Mouse (Mus musculus) C2C12 (cell line): ENCODE measurements around the gene Glt8d2. TPM values are rescaled to one million over a fixed set of nuclear protein-coding genes. Genes with fewer than 3 reads are reported as not detected.

ENCODE experiments used
- H3K27me3 ChIP-seq: one replicate; pipeline ENCODE4 v1.6.1; 2011; ENCODE audit not compliant: control insufficient read depth, insufficient read depth, insufficient read length
- H3K36me3 ChIP-seq: one replicate; pipeline ENCODE4 v1.6.1; 2011; ENCODE audit not compliant: control insufficient read depth, insufficient read depth
- H3K4me3 ChIP-seq: one replicate; pipeline ENCODE4 v1.5.1; 2011; ENCODE audit warnings: mild to moderate bottlenecking, control low read depth; ENCODE audit not compliant: poor library complexity, insufficient read depth, severe bottlenecking
- H3K79me2 ChIP-seq: one replicate; pipeline ENCODE4 v1.6.1; 2011; ENCODE audit not compliant: control insufficient read depth, insufficient read depth
- H3K79me3 ChIP-seq: one replicate; pipeline ENCODE4 v1.6.1; 2011; ENCODE audit warnings: low read depth, control low read depth
- H3ac ChIP-seq: one replicate; pipeline ENCODE3; 2011; ENCODE audit warnings: low read depth; ENCODE audit not compliant: control insufficient read depth, insufficient read length
- CEBPB ChIP-seq: IDR thresholded peaks from one replicate; pipeline ENCODE4 v1.6.1; 2011; ENCODE audit warnings: low read depth, mild to moderate bottlenecking, control low read depth, moderate library complexity
- CTCF ChIP-seq: IDR thresholded peaks from one replicate; pipeline ENCODE4 v1.5.1; 2011; ENCODE audit not compliant: control insufficient read depth, insufficient read depth, insufficient read length
- FOSL1 ChIP-seq: IDR thresholded peaks from one replicate; pipeline ENCODE4 v1.8.0; 2011; ENCODE audit warnings: mild to moderate bottlenecking, low read length; ENCODE audit not compliant: poor library complexity, insufficient read depth, severe bottlenecking
- MAX ChIP-seq: IDR thresholded peaks from one replicate; pipeline ENCODE4 v1.6.1; 2011; ENCODE audit warnings: mild to moderate bottlenecking, control low read depth
- MYOD1 ChIP-seq: IDR thresholded peaks from one replicate; pipeline ENCODE4 v1.6.1; 2011; ENCODE audit warnings: low read depth; ENCODE audit not compliant: control insufficient read depth, insufficient read length
- MYOG ChIP-seq: IDR thresholded peaks from one replicate; pipeline ENCODE4 v1.6.1; 2011; ENCODE audit not compliant: control insufficient read depth, insufficient read length; ENCODE audit errors: extremely low read depth
- USF1 ChIP-seq: IDR thresholded peaks from one replicate; pipeline ENCODE4 v1.6.1; 2011; ENCODE audit warnings: low read depth, mild to moderate bottlenecking, control low read depth, moderate library complexity
- long read RNA-seq, 2 experiments: library from polyadenylated mRNA; unstranded; transcript quantifications; one replicate each; pipeline ENCODE4 v2.0.0; 2019 to 2020
- polyA plus RNA-seq: library from polyadenylated mRNA; unstranded; fragments of >200 nt; fragmentation: generic; extraction: Trizol; gene quantifications from one replicate; pipeline ENCODE4 v1.2.1, GENCODE M21; 2012; ENCODE audit warnings: missing spikeins

Gene Glt8d2
- 2.0 TPM for polyA plus RNA-seq
- long read RNA-seq, experiment 1, transcript Glt8d2-201 (10 exons, 2,153 nt) = major isoform, 10 of 12 reads
- long read RNA-seq, experiment 1, partial matches to known transcripts = 1 of 12 reads
- long read RNA-seq, experiment 1, other reads (novel, unspliced or antisense) = 1 of 12 reads
- long read RNA-seq, experiment 2, transcript Glt8d2-201 (10 exons, 2,153 nt) = major isoform, 12 of 16 reads
- long read RNA-seq, experiment 2, partial matches to known transcripts = 2 of 16 reads
- long read RNA-seq, experiment 2, other reads (novel, unspliced or antisense) = 2 of 16 reads

DNA sequence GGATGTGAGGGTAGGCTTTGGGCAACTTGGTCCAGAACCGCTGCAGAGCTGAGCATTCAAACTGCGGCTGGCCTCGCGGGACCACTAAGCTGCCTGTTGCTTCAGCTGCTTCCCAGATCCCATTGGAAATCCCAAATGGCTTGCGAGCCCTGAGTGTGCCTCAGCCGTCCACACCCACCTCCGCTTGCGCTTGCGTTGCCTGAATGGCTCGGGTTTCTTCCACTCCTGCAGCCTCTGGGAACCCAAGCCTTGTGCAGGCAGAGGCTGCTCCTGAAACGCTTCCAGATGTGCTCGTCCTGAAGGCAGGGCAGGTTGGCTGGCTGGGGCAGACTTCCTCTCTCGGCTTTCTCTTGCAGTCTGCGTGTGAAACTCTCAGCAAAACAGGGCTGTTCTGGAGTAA is at the start of gene Glt8d2:
Gene Glt8d2 (minus strand): TSS at position 157 of the 400 bp plus-strand sequence.
- Histone ChIP-seq H3K27me3 (no peaks in the 10 kb centered on the region), H3ac (peak within 1 kb of the TSS; percentile 8), H3K79me2 (no peaks in the 10 kb centered on the region), H3K36me3 (no peaks in the 10 kb centered on the region), H3K79me3 (no peaks in the 10 kb centered on the region), H3K4me3 (peak within 1 kb of the TSS; percentile 21)
- no peak for TF ChIP-seq MYOG
- TF ChIP-seq USF1 = no peak
- no peak for TF ChIP-seq CEBPB
- peak; percentile 74 for TF ChIP-seq MAX
- TF ChIP-seq MYOD1 = peak; percentile 98
- no peak for TF ChIP-seq CTCF
- TF ChIP-seq FOSL1 = no peak

GRCm38 (mm10) chr10:82699296-82699941 is 9.0 kb upstream of the Glt8d2 start:
- Histone ChIP-seq H3K4me3 (peak overlapping the region; percentile 93), H3K36me3 (peaks cover 30% of the 10 kb centered on the region), H3K79me3 (peaks cover 12% of the 10 kb centered on the region), H3ac (peak overlapping the region; percentile 79), H3K27me3 (no peaks in the 10 kb centered on the region), H3K79me2 (peaks cover 24% of the 10 kb centered on the region)
- TF ChIP-seq FOSL1 = no peak
- TF ChIP-seq MYOD1 = no peak
- no peak for TF ChIP-seq MYOG
- TF ChIP-seq CEBPB = no peak
- TF ChIP-seq USF1 = no peak
- no peak for TF ChIP-seq MAX
- TF ChIP-seq CTCF = no peak

DNA sequence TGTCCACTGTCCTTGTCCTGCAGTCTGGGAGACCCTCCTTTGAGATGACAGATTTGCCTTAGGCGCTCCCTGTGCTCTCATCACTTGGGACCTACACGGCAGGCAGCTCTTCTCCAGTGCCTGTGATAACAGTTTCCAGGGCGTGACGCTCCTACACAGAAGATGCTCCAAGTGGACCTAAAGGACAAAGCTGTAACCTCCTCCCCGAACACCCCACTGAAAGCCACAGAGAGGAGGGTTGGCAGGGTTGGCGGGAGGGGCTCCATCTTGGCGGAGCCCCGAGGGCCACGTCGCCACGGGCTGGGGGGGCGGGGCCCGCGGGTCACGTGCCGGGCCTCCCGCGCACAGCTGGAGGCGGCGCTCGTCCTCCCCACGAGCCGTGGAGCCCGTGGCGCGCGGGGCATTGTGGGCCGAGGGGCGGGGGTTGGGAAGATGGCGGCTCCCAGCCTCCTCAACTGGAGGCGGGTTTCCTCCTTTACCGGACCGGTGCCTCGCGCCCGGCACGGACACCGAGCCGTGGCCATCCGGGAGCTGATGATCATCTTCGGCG is 8.3 kb upstream of the Glt8d2 start:
- Histone ChIP-seq H3K36me3 (peaks cover 23% of the 10 kb centered on the region), H3K79me2 (peaks cover 24% of the 10 kb centered on the region), H3K4me3 (peak overlapping the region; percentile 93), H3K79me3 (peaks cover 12% of the 10 kb centered on the region), H3ac (peak overlapping the region; percentile 79), H3K27me3 (no peaks in the 10 kb centered on the region)
- TF ChIP-seq FOSL1 (no peak), USF1 (peak; percentile 86), CEBPB (no peak), MAX (peak; percentile 79), CTCF (no peak), MYOG (no peak)

GRCm38 (mm10) chr10:82697305-82697898 is 7.0 kb upstream of the Glt8d2 start:
- TF ChIP-seq MYOD1 (no peak), MAX (no peak)
- Histone ChIP-seq H3ac (no peak overlapping the region), H3K79me2 (peaks cover 24% of the 10 kb centered on the region), H3K79me3 (peaks cover 12% of the 10 kb centered on the region), H3K4me3 (no peak overlapping the region), H3K27me3 (no peaks in the 10 kb centered on the region), H3K36me3 (peaks cover 14% of the 10 kb centered on the region)

DNA sequence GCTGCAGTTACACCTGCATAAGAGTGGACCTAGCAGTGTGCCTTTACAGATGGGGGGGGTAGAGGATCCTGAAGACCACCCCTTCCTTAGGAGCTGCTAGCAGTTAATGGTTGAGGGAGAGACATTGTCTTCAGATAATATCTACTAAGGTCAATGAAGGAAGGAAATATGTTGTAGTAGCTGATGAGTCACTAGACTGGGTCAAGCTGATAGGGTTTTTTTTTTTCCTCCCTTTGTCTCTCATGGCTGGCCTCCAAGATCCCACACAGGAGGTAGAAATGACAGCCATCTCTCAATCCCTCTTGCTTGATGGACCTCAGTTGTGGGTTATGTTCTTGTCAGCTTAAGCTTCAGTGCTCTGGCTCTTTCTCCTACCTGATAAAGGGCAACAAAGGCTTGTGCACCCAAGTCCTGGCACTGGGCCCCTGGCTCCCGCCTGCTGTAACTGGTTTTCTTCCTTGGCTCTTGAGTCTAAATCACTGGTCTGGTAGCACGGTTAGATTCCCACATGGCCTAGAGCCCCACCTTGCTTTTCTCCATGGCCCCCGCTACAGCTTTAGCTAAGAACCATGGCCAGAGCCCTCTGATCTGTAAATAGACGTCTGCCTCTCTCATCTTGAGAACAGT is 6.1 kb upstream of the Glt8d2 start:
- H3K4me3 ChIP-seq = no peak overlapping the region
- H3K79me3 ChIP-seq = peaks cover 12% of the 10 kb centered on the region
- peaks cover 5% of the 10 kb centered on the region for H3K36me3 ChIP-seq
- peaks cover 24% of the 10 kb centered on the region for H3K79me2 ChIP-seq
- no peak overlapping the region for H3ac ChIP-seq
- TF ChIP-seq FOSL1 = no peak
- TF ChIP-seq CEBPB = no peak
- no peak for TF ChIP-seq CTCF
- no peak for TF ChIP-seq MYOG
- no peak for TF ChIP-seq MAX
- no peak for TF ChIP-seq USF1
- no peak for TF ChIP-seq MYOD1
- no peaks in the 10 kb centered on the region for H3K27me3 ChIP-seq
